Mouse (Mus musculus): Measurements from ENCODE around the gene Reln. TPM values are rescaled to one million over a fixed set of nuclear protein-coding genes. Genes with fewer than 3 reads are reported as not detected.

Reln gene
- polyA plus RNA-seq, 1 experiment from 2014 or later: 14.5 TPM

- Histone ChIP-seq H3K4me1 (replicated peaks; ENCODE audit: insufficient read depth, low read length) (no peaks in the 10 kb centered on the region), H3K4me3 (replicated peaks; ENCODE audit: low read depth, low read length) (no peak overlapping the region), H3K9ac (ENCODE audit: low read depth, low read length) (no peak overlapping the region), H3K9me3 (replicated peaks; ENCODE audit: low read length) (no peaks in the 10 kb centered on the region), H3K36me3 (ENCODE audit: insufficient read depth, low read length) (no peaks in the 10 kb centered on the region), H3K4me2 (ENCODE audit: low read length) (no peak overlapping the region), H3K27ac (no peak overlapping the region), H3K27me3 (ENCODE audit: insufficient read depth, low read length) (no peaks in the 10 kb centered on the region)
- no peak for ATAC-seq (replicated peaks; ENCODE audit: low FRiP score, low read depth)
- 42% methylated on average over 11 of the region's 11 CpGs for WGBS
- no peak for TF ChIP-seq CTCF (IDR thresholded peaks at IDR 0.05; ENCODE audit: low read depth)
- DNase-seq (ENCODE audit: low spot score): peak; percentile 36
These were observed 337.0 kb downstream of the Reln start for GRCm38 (mm10) chr5:22007304-22008059.

GRCm38 (mm10) chr5:22003858-22004257, 340.6 kb downstream of the Reln start:
- Histone ChIP-seq H3K4me2 (ENCODE audit: low read length) (no peak overlapping the region), H3K27ac (no peak overlapping the region), H3K9me3 (replicated peaks; ENCODE audit: low read length) (no peaks in the 10 kb centered on the region), H3K4me3 (replicated peaks; ENCODE audit: low read depth, low read length) (no peak overlapping the region), H3K36me3 (ENCODE audit: insufficient read depth, low read length) (no peaks in the 10 kb centered on the region), H3K27me3 (ENCODE audit: insufficient read depth, low read length) (no peaks in the 10 kb centered on the region), H3K4me1 (replicated peaks; ENCODE audit: insufficient read depth, low read length) (no peaks in the 10 kb centered on the region), H3K9ac (ENCODE audit: low read depth, low read length) (no peak overlapping the region)
- ATAC-seq (replicated peaks; ENCODE audit: low FRiP score, low read depth) (no peak), DNase-seq (ENCODE audit: low spot score) (no peak)
- TF ChIP-seq CTCF (IDR thresholded peaks at IDR 0.05; ENCODE audit: low read depth): peak; percentile 29; the same call in 1 of the 2 replicates
- 88% methylated on average over 4 of the region's 4 CpGs for WGBS

- Histone ChIP-seq H3K36me3 (ENCODE audit: insufficient read depth, low read length) (no peaks in the 10 kb centered on the region), H3K4me2 (ENCODE audit: low read length) (no peak overlapping the region), H3K9ac (ENCODE audit: low read depth, low read length) (no peak overlapping the region), H3K4me1 (replicated peaks; ENCODE audit: insufficient read depth, low read length) (no peaks in the 10 kb centered on the region), H3K27ac (no peak overlapping the region), H3K9me3 (replicated peaks; ENCODE audit: low read length) (no peaks in the 10 kb centered on the region), H3K27me3 (ENCODE audit: insufficient read depth, low read length) (no peaks in the 10 kb centered on the region), H3K4me3 (replicated peaks; ENCODE audit: low read depth, low read length) (no peak overlapping the region)
- WGBS: 84% methylated on average over 5 of the region's 5 CpGs
- no peak for ATAC-seq (replicated peaks; ENCODE audit: low FRiP score, low read depth)
- DNase-seq (ENCODE audit: low spot score): no peak
- TF ChIP-seq CTCF (IDR thresholded peaks at IDR 0.05; ENCODE audit: low read depth): no peak
These were observed 356.8 kb downstream of the Reln start for GRCm38 (mm10) chr5:21987711-21988110.

- Histone ChIP-seq H3K4me2 (ENCODE audit: low read length) (no peak overlapping the region), H3K27me3 (ENCODE audit: insufficient read depth, low read length) (no peaks in the 10 kb centered on the region), H3K27ac (no peak overlapping the region), H3K4me1 (replicated peaks; ENCODE audit: insufficient read depth, low read length) (no peaks in the 10 kb centered on the region), H3K36me3 (ENCODE audit: insufficient read depth, low read length) (no peaks in the 10 kb centered on the region), H3K9me3 (replicated peaks; ENCODE audit: low read length) (no peaks in the 10 kb centered on the region), H3K4me3 (replicated peaks; ENCODE audit: low read depth, low read length) (no peak overlapping the region), H3K9ac (ENCODE audit: low read depth, low read length) (no peak overlapping the region)
- no peak for ATAC-seq (replicated peaks; ENCODE audit: low FRiP score, low read depth)
- WGBS: 64% methylated on average over 4 of the region's 4 CpGs
- DNase-seq (ENCODE audit: low spot score): peak; percentile 24
- peak; percentile 71 for TF ChIP-seq CTCF (IDR thresholded peaks at IDR 0.05; ENCODE audit: low read depth)
These were observed 358.2 kb downstream of the Reln start for GRCm38 (mm10) chr5:21986311-21986710.

GRCm38 (mm10) chr5:21983021-21983667, 361.4 kb downstream of the Reln start:
- H3K4me3 ChIP-seq (replicated peaks; ENCODE audit: low read depth, low read length): no peak overlapping the region

GRCm38 (mm10) chr5:21981216-21981615, 363.3 kb downstream of the Reln start:
- Histone ChIP-seq H3K4me2 (ENCODE audit: low read length) (no peak overlapping the region), H3K27me3 (ENCODE audit: insufficient read depth, low read length) (no peaks in the 10 kb centered on the region), H3K9ac (ENCODE audit: low read depth, low read length) (no peak overlapping the region), H3K9me3 (replicated peaks; ENCODE audit: low read length) (no peaks in the 10 kb centered on the region), H3K4me3 (replicated peaks; ENCODE audit: low read depth, low read length) (no peak overlapping the region), H3K27ac (no peak overlapping the region), H3K4me1 (replicated peaks; ENCODE audit: insufficient read depth, low read length) (no peaks in the 10 kb centered on the region), H3K36me3 (ENCODE audit: insufficient read depth, low read length) (no peaks in the 10 kb centered on the region)
- TF ChIP-seq CTCF (IDR thresholded peaks at IDR 0.05; ENCODE audit: low read depth): no peak
- ATAC-seq (replicated peaks; ENCODE audit: low FRiP score, low read depth): no peak
- 77% methylated on average over 3 of the region's 3 CpGs for WGBS
- no peak for DNase-seq (ENCODE audit: low spot score)

More at GRCm38 (mm10) chr5:21983021-21983667, 361.4 kb downstream of the Reln start:
- Histone ChIP-seq H3K9me3 (replicated peaks; ENCODE audit: low read length) (no peaks in the 10 kb centered on the region), H3K4me1 (replicated peaks; ENCODE audit: insufficient read depth, low read length) (no peaks in the 10 kb centered on the region), H3K9ac (ENCODE audit: low read depth, low read length) (no peak overlapping the region), H3K4me2 (ENCODE audit: low read length) (no peak overlapping the region), H3K27ac (no peak overlapping the region), H3K27me3 (ENCODE audit: insufficient read depth, low read length) (no peaks in the 10 kb centered on the region), H3K36me3 (ENCODE audit: insufficient read depth, low read length) (no peaks in the 10 kb centered on the region)
- DNase-seq (ENCODE audit: low spot score) (peak; percentile 18), ATAC-seq (replicated peaks; ENCODE audit: low FRiP score, low read depth) (no peak)
- WGBS: 52% methylated on average over 3 of the region's 3 CpGs
- no peak for TF ChIP-seq CTCF (IDR thresholded peaks at IDR 0.05; ENCODE audit: low read depth)

Measured in kidney, postnatal 0 days (tissue).